Mouse (Mus musculus) CD8-positive naive resting alpha-beta T cell, adult 57 days (primary cell): Measurements from ENCODE around the gene Tbc1d24. TPM values are rescaled to one million over a fixed set of nuclear protein-coding genes. Genes with fewer than 3 reads are reported as not detected.

Experiments used
- total RNA-seq: library from RNA; stranded (reverse); gene quantifications from one replicate; pipeline ENCODE4 v1.2.4, GENCODE M21; 2023

Tbc1d24 gene
- total RNA-seq, result 0.46 TPM

DNA sequence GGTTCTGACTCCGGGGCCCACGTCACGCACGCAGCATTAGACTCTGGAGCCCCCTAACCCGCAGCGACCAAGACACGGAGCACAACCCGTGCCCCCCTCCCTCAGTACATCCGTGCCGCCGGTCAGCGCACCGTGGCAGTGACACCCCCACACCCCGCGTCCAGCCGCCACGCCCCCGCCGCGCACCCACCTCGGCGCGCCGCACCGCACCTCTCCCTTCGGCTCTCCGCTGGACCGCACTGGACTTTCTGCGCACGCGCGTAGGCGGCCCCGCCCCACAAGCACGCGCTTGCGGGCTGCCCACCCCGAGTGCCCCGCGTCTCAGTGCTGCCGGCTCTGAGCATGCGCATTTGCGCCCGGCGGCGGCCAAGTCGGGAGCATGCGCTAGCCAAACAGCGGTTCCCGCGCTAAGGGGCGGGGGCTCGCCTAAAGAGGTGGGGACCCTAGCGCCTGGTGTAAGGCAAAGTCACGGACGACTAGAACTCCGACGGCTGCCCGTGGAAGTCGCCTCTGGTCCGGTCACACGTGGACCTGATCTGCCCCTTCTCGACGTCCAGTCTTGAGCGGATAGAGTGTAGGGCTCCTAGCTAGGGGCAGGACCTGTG is at the start of gene Tbc1d24:
Gene Tbc1d24 (minus strand): TSS at position 279 of the 605 bp plus-strand sequence.

DNA sequence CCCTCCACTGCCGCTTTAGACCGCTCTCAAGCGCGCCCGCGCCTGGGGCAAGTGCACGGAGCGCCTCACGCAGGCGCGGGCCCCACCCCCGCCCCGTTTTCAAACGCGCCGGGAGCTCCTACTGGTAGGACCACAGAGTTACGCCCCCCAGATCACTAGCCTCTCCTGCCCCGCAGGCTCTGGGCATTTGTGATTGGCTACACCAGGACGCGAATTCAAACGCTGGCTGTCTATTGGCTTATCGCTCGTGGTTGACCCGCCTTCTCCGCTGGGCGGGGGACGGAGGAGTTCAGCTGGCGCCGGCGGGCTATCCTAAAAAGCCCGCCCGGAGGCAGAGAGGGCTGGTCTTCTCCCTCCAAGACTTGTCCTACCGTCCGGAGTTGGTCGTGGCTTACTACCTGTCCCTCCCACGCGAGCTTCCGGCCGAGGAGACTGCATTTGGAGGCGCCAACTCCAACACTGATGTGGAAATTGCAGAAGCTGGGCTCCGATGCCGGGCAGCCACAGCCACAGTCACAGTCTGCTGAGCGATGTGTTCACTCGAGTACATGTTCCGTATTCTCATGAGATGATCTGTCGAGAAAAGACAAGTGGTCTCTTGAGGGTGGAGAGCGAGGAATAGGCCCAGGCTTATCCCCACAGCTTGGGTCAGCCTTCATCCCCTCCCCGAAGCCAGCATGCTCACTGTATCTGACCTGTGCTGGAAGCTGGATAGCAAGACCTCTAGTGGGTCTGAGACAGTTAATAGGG is 46.1 kb upstream of the Tbc1d24 start, which contains the start of gene Ccnf:
Gene Ccnf (minus strand): TSS at position 165 of the 750 bp plus-strand sequence.

DNA sequence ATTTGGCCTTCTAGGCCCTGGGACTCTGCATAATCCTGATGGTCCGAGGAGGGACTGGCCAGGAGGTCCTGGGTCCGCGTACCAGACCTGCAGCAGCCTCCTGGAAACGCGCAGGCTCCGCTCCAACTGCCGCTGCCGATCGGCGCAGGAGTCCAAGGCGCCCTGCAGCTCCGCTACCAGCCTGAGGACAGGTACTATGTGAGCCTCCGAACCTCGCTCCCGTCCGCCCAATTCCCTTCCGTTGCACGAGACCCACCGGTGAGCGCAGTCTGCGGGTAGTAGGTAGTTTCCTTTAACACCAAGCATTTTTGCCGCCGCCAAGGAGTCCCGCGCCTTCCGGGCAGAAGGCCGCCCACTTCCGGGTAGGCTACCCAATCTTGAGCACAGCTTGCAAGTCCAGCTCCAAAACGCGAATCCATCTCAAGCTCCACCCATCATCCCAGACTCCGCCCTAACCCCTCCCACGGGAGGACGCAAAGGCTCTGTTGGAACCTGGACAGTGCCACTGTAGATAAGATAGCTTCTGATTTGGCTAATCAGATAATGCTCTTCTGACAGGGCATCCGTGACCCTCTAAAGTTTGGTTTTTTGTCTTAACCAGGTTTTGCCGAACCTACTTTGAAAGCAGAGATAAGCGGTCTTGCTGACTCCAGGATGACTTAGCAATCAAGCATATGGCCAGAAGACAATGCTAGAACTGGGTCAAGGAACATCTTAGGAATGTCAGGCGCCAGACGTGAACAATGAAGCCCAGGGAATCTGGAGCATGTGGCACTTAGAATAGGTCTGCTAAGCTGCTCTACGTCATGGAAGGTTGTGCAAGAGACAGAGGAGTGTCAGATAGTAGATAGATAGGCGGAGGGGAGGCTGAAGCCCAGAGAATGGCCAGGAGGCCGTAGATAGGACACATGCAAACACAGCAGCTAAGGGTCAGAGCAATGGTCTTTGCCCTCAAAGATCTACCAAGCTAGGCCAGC is 15.4 kb upstream of the Tbc1d24 start, which contains the start of gene Tedc2:
Gene Tedc2 (minus strand): TSS at position 417 of the 977 bp plus-strand sequence.

DNA sequence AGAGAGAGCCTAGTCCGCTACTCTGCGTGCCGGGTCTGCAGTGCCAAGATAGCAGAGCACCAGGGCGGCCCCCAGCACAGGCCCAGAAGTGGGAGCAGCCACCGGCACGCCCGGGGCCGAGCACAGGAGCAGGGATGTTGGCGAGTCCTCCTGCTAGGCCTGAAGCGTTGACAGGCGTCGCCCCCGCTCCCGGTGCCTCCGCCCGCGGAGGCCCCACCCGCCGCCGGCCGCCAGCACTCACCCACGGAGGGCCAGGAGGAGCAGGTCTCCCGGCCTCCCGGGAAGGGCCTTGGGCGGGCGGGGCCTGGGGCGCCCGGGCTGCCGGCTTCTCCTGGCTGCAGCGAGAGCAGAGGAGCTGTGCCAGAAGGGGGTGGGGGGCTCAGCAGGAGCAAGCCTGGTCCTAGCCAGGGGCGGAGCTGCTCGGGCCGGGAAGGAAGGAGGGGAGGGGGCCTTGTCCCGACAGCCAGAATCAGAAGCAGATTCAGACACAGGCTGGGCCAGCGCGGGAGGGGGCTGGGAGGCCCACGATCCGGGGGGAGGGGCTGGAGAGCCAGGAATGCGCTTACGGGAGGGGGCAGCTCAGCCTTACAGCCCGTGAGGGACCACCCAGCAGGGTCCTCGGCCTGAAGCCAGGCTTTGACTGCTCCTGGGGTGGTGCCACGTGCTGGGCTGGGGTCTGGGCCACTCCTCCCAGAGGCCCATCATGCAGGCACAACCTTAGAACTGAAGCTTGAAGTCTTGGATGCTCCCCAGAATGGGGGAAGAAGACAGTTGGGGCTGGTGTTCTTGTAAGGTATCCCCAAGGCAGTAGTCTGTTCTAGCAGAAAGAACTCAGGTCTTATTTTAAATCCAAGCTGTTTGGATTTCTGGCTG is 3.9 kb upstream of the Tbc1d24 start, which contains the start of gene Ntn3:
Gene Ntn3 (minus strand): TSS at position 489 of the 873 bp plus-strand sequence.

DNA sequence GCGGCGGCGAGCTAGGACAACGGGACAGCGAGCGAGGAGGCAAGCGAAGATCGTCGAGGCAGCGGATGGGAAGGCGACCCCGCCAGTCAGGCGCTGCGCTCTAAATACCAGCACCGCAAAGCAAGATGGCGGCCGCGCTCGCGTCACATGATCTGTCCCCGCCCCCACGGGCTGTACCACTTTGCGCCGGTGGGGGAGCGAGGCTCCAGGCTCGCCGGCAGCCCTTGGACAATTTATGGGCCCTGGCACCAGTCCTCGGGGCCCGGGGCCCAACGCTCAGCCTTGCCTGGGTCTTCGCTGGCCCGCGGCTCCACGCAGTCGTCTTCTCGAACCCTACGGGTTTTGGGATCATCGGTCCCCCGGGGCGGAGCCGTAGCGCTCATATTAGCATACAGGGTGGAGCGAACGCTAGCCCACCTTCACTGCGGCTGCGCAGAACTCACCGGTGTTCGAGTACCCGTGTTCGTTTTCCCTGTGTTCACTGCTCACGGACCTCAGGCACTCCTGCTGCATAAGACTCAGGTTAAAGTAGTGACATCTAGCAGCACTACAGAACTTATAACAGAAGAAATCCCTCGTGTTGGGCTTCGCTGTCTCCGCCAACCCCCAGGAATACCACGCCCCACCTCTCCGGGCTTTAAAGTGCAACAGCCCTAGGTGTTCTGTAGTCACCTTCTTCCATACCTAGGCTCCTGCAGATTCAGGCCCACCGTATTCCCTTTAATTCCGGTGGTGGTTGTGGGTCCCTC is 35.9 kb downstream of the Tbc1d24 start, which contains the start of gene Atp6v0c:
Gene Atp6v0c (minus strand): TSS at position 386 of the 749 bp plus-strand sequence.

DNA sequence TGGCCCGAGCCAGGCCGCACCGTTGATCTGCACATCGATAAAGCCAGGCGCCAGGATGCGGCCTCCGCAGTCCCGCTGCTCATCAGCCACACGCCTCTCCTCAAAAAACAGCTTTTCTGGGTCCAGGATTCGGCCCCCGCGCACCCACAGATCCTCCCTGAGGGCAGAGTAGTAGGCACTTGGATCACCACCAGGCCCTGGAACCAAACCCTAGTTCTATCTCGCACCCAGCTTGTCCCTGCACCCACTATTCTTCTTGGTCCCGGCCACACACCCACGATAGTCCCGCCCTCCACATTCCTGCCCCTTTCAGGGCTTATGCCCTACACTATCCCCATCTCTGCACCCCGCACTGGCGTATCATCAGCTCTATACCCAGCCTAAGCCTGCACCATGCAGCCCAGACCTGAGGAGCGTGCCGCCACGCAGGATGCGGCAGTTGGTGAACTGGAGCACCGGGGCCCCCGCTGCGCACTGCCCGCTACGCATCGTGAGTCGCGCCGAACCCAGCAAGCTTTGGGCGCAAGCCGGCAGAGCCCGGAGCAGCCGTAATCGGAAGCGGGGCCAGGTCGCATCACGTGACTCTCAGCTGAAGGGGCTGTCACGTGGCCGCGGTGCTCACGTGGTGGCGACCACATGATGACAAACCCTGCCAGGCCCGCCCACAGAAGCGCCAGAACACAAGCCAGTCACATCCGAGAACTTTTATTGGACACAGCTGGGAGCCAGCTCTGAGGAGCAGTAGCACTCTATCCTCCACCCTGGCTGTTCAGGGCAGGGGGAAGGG is 42.0 kb downstream of the Tbc1d24 start, which contains the start of gene Amdhd2:
Gene Amdhd2 (minus strand): TSS at position 591 of the 787 bp plus-strand sequence.

DNA sequence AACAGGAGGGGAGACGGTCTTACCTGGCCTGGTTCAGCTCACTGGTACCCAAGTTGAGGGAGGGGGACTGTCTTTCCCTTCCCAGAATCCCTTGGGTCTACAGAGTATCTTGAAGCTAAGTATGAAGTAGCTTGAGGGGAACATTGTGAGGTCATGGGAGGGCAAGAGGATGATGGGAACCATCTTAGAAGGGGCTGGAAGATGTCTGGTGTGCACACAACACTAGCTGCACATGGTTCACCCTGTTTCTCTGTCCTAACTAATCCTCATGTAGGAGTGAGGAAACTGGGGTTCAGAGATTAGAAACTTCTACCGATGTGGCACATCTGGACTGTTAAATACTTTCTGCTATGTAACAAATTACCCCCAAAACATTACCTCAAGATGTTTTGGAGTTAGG is 54.5 kb downstream of the Tbc1d24 start, which contains the start of gene Pdpk1:
Gene Pdpk1 (minus strand): TSS at position 101 of the 400 bp plus-strand sequence.

Other genes starting within 250 kb of the Tbc1d24 start
- 3.3 TPM for gene Prss30, start 225.0 kb downstream of the Tbc1d24 start, total RNA-seq
- gene Prss22, start 207.5 kb downstream of the Tbc1d24 start, total RNA-seq, result not detected
- not detected for gene Prss27, start 167.4 kb downstream of the Tbc1d24 start, total RNA-seq
- gene Kctd5, start 132.1 kb downstream of the Tbc1d24 start, total RNA-seq, result 29.3 TPM
- gene Pdpk1, start 54.6 kb downstream of the Tbc1d24 start, total RNA-seq, result 80.3 TPM
- 27.2 TPM for gene Amdhd2, start 41.8 kb downstream of the Tbc1d24 start, total RNA-seq
- gene Atp6v0c, start 35.9 kb downstream of the Tbc1d24 start, total RNA-seq, result 183 TPM
- gene Ntn3, start 4.0 kb upstream of the Tbc1d24 start, total RNA-seq, result not detected
- gene Tedc2, start 15.3 kb upstream of the Tbc1d24 start, total RNA-seq, result 7.6 TPM
- gene Ccnf, start 45.9 kb upstream of the Tbc1d24 start, total RNA-seq, result 5.2 TPM
- gene Abca17, start 145.5 kb upstream of the Tbc1d24 start, total RNA-seq, result 0.12 TPM
- gene Abca3, start 146.4 kb upstream of the Tbc1d24 start, total RNA-seq, result 49.1 TPM
- 150 TPM for gene Rnps1, start 209.0 kb upstream of the Tbc1d24 start, total RNA-seq
- gene Eci1, start 221.1 kb upstream of the Tbc1d24 start, total RNA-seq, result 14.9 TPM
- gene Dnase1l2, start 237.5 kb upstream of the Tbc1d24 start, total RNA-seq, result 4.8 TPM